Mouse (Mus musculus) E14TG2a.4 (cell line): Measurements from ENCODE around the gene Mat1a.

Experiments used
- CTCF ChIP-seq: conservative IDR thresholded peaks from 2 replicates; pipeline ENCODE4 v1.5.1; 2014; ENCODE audit warnings: low read length
- NANOG ChIP-seq: IDR thresholded peaks from 2 replicates; pipeline ENCODE4 v1.6.1; 2014; ENCODE audit warnings: borderline replicate concordance, low read length, mixed read lengths
- POU5F1 ChIP-seq: IDR thresholded peaks from 2 replicates; pipeline ENCODE4 v1.6.1; 2014; ENCODE audit warnings: low read length, borderline replicate concordance

DNA sequence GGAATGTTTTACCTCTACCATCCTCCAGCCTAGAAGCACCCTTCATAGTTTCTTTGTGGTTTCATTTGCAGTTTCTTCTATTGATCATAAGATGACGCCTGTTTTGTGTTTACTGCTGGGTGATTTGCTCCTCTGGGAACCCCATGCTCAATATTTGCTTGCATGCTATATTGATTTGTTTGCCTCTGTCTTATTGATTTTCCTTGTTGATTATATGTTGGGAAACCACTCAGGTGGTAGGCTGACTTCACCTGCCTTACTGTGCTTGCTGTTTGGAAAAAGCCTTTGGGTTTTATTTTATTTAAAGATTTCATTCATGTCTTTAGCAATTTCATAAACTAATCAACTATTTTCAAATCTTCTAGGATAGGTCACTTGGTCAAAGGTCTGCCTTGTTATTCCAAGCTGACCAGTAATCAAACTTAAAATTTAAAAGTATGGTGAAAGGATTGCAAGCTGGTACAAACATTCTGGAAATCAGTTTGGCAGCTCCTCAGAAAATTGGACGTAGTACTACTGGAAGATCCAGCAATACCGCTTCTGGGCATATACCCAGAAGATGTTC lies 8.5 kb upstream of the Mat1a start:
- TF ChIP-seq CTCF = no peak
- TF ChIP-seq NANOG = no peak
- TF ChIP-seq POU5F1 = no peak
